Mouse (Mus musculus): ENCODE measurements around the gene Lgals12.

- TF ChIP-seq E2F4 (IDR thresholded peaks at IDR 0.05; ENCODE audit: insufficient read depth): no peak
- no peak for TF ChIP-seq USF1 (IDR thresholded peaks at IDR 0.05; ENCODE audit: low read depth)
- TF ChIP-seq MYOD1 (IDR thresholded peaks at IDR 0.05; ENCODE audit: control insufficient read depth in 1 of 3, insufficient read length in 2 of 3, low read depth in 2 of 3): no peak
- TF ChIP-seq POLR2A (IDR thresholded peaks at IDR 0.05; ENCODE audit: insufficient read length, low read depth): no peak
- no peak for TF ChIP-seq SRF (IDR thresholded peaks at IDR 0.05; ENCODE audit: control insufficient read depth, insufficient read length, low read depth)
- TF ChIP-seq TCF12 (IDR thresholded peaks at IDR 0.05; ENCODE audit: insufficient read depth, poor library complexity, severe bottlenecking): no peak
These were observed 23.9 kb downstream of the Lgals12 start for GRCm38 (mm10) chr19:7583101-7583500.

Measured in myocyte (in vitro differentiated cells).